Mouse (Mus musculus) heart, adult 2 months (tissue): ENCODE results near the gene Fhl1.

Experiments used
- CTCF ChIP-seq: fragments of 200-600 bp; IDR thresholded peaks from 2 replicates; pipeline ENCODE4 v1.8.1; 2022; ENCODE audit warnings: antibody characterized with exemption, mild to moderate bottlenecking, moderate library complexity
- EP300 ChIP-seq: fragments of 200-500 bp; IDR thresholded peaks from 2 replicates; pipeline ENCODE4 v1.6.1; 2011; ENCODE audit warnings: low read depth, low read length, control low read depth; ENCODE audit not compliant: insufficient read depth
- POLR2A ChIP-seq: fragments of 200-500 bp; IDR thresholded peaks from 2 replicates; pipeline ENCODE4 v1.6.1; 2011; ENCODE audit warnings: mild to moderate bottlenecking, low read depth, low read length, control low read depth; ENCODE audit not compliant: insufficient read depth

DNA sequence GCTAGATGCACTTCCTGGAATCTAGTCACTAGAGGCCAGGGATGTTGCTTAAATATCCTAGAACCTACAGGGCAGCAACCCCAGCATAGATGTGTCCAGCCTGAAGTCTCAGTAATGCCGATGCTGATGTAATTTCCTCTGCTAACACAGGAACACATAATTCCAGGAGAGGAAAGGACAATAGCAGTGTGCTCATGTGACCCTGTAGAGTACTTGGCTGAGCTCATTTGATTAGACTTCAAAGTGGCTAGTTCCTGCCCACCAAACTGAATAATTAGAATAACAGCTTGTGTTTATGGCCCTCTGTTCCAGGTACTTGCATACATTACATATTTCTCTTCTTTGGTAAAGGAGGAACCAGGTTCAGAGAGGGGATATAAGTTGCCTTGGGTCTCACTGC is 4.6 kb downstream of the Fhl1 start:
- TF ChIP-seq CTCF (no peak), POLR2A (no peak), EP300 (no peak)
